In the genomic region with DNA sequence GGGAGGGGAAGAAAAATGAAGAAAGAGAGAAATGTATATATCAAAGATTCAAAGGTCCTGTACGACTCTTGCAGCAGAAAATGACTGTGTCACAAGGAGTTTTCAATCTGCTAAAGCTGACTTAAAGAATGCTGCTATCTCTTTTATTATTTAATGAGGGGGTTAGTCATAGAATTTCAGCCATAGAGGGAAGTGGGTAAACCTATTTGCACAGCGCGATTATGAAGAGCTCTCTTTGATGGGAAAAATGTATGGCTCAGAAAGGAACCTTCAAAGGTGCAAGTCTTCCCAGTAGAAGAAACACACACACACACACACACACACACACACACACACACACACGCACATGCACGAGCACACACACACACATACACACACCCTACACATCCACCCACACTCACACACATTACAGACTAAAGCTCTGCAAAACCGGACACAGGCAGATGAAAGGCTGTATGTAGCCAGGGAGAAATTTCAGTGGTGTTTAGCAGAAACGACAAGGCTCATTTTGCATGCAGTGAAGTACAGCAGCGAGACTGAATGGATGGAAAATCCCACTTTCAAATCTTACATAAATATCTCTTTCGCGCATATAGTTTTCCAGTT, we compare ENCODE assay signal across 10 mouse cellular contexts. TPM values are rescaled to one million over a fixed set of nuclear protein-coding genes. Genes with fewer than 3 reads are reported as not detected.
DNase-seq lines count a peak whose midpoint lies in the region; ATAC-seq and TF ChIP-seq lines count a peak whose summit lies in the region.
"Had no signal": no experiment of that assay in that cellular context is flagged by ENCODE, and none has a peak within 500 bp of the region (broad histone marks: within the 10 kb centered on the region; RNA-seq: fewer than 3 reads in every experiment).

No protein-coding gene starts in this region.

- no peaks in the 10 kb centered on the region for H3K9me3 ChIP-seq in heart, embryonic 14.5 days (ENCODE audit: control insufficient read depth, low read length)
- H3K9me3 ChIP-seq in forebrain, embryonic 14.5 days (replicated peaks; ENCODE audit: control insufficient read depth, low read length) = no peaks in the 10 kb centered on the region
- H3K9me3 ChIP-seq in midbrain, embryonic 10.5 days (replicated peaks) = no peaks in the 10 kb centered on the region

- H3K4me3 ChIP-seq in heart, embryonic 14.5 days (ENCODE audit: control insufficient read depth in 1 of 2, insufficient read depth in 1 of 2, low read depth in 1 of 2, low read length in 2 of 2) = 0 out of 4 replicates have a peak overlapping the region, but pooled peaks of 1 of the 2 experiments have one; percentile 56
- peak overlapping the region; percentile 80 for H3K4me3 ChIP-seq in cortical plate, adult 2 months (ENCODE audit: insufficient read depth, low read length)
- H3K4me3 ChIP-seq in forebrain, embryonic 14.5 days (ENCODE audit: low read depth, low read length) = peak overlapping the region; percentile 66
- H3K4me3 ChIP-seq in midbrain, embryonic 10.5 days = peak overlapping the region; percentile 76

- peaks cover 0 to 5% of the 10 kb centered on the region in 2 experiments; a peak in 2 of 4 replicates for H3K4me1 ChIP-seq in heart, embryonic 14.5 days (ENCODE audit: control insufficient read depth in 2 of 2, insufficient read depth in 2 of 2, low read length in 2 of 2)
- no peaks in the 10 kb centered on the region for H3K4me1 ChIP-seq in cortical plate, adult 2 months (ENCODE audit: control insufficient read depth, insufficient read depth, low read length)
- peaks cover 11% of the 10 kb centered on the region for H3K4me1 ChIP-seq in forebrain, embryonic 14.5 days (ENCODE audit: control insufficient read depth, insufficient read depth, low read length)
- peaks cover 48% of the 10 kb centered on the region for H3K4me1 ChIP-seq in midbrain, embryonic 10.5 days

- H3K9ac ChIP-seq in heart, embryonic 14.5 days (ENCODE audit: low read length) = no peak overlapping the region
- peak overlapping the region; percentile 72 for H3K9ac ChIP-seq in forebrain, embryonic 14.5 days (ENCODE audit: low read length)

- no peak for TF ChIP-seq CTCF in cortical plate, adult 2 months (IDR thresholded peaks at IDR 0.05; ENCODE audit: extremely low read depth, insufficient read depth, low read length)

- DNase-seq in heart, adult 8-10 months (ENCODE audit: low spot score) = no peak
- no peak for DNase-seq in forebrain, embryonic 14.5 days (ENCODE audit: low spot score)
- peak; percentile 14 for DNase-seq in midbrain, embryonic 10.5 days (ENCODE audit: low spot score)
- no peak for DNase-seq in urinary bladder, postnatal 4 days (ENCODE audit: low spot score in 2 of 2)
- DNase-seq in cerebellum, adult 9-10 months = no peak
- DNase-seq: thymus, adult 18-20 months had no signal

- no peak for TF ChIP-seq POLR2A in cortical plate, adult 2 months (IDR thresholded peaks at IDR 0.05; ENCODE audit: extremely low read depth, insufficient read depth, low read length)

- no peak for ATAC-seq in heart, embryonic 14.5 days (ENCODE audit: insufficient number of reproducible peaks, insufficient read depth, low FRiP score, low read depth)
- peak; percentile 10; the same call in 1 of the 2 replicates for ATAC-seq in forebrain, embryonic 14.5 days
- ATAC-seq in erythroid progenitor cell, adult 5-6 weeks (replicated peaks; ENCODE audit: low FRiP score, poor library complexity, severe bottlenecking) = no peak

- peaks cover 48% of the 10 kb centered on the region for H3K27me3 ChIP-seq in heart, embryonic 14.5 days (ENCODE audit: control insufficient read depth, insufficient read depth, low read length)
- H3K27me3 ChIP-seq in forebrain, embryonic 14.5 days (replicated peaks; ENCODE audit: control insufficient read depth, insufficient read depth, low read length) = 0 out of 2 replicates have a peak, but pooled peaks cover 2% of the 10 kb centered on the region
- peaks cover 60% of the 10 kb centered on the region for H3K27me3 ChIP-seq in midbrain, embryonic 10.5 days (ENCODE audit: low read depth, poor library complexity, severe bottlenecking)

- no peaks in the 10 kb centered on the region for H3K36me3 ChIP-seq in heart, embryonic 14.5 days (ENCODE audit: control insufficient read depth, insufficient read depth, low read length)
- H3K36me3 ChIP-seq in forebrain, embryonic 14.5 days (ENCODE audit: control insufficient read depth, insufficient read depth, low read length) = no peaks in the 10 kb centered on the region
- no peaks in the 10 kb centered on the region for H3K36me3 ChIP-seq in midbrain, embryonic 10.5 days

- no peak overlapping the region for H3K27ac ChIP-seq in heart, embryonic 14.5 days (replicated peaks in 1 of 2; ENCODE audit: control insufficient read depth in 1 of 2, insufficient read depth in 1 of 2, low read depth in 2 of 2, low read length in 2 of 2)
- 0 out of 2 replicates have a peak overlapping the region, but pooled peaks have one; percentile 1 for H3K27ac ChIP-seq in cortical plate, adult 2 months (ENCODE audit: insufficient read depth, low read length)
- peak overlapping the region; percentile 24; the same call in 1 of the 2 replicates for H3K27ac ChIP-seq in forebrain, embryonic 14.5 days (ENCODE audit: low read depth, low read length)
- peak overlapping the region; percentile 85; the same call in 1 of the 2 replicates for H3K27ac ChIP-seq in midbrain, embryonic 10.5 days (replicated peaks)

- H3K4me2 ChIP-seq in heart, embryonic 14.5 days (ENCODE audit: low read length) = peak overlapping the region; percentile 97
- peak overlapping the region; percentile 96 for H3K4me2 ChIP-seq in forebrain, embryonic 14.5 days (ENCODE audit: low read length)

- 48% methylated on average over 10 of the region's 10 CpGs for WGBS in heart, embryonic 14.5 days
- 18% methylated on average over 10 of the region's 10 CpGs for WGBS in forebrain, embryonic 14.5 days
- 30% methylated on average over 10 of the region's 10 CpGs for WGBS in midbrain, embryonic 10.5 days

RNA-seq across cellular contexts. Expression of a gene that starts 2.3 kb away (rescaled TPM):
- polyA plus RNA-seq in heart, embryonic 14.5 days (2014; fragmentation: Nextera tagmentation; extraction: Ambion mirVana) = 0.84 and 1.1 TPM in 2 replicates
- 1 to 10 TPM in 2 of 4 experiments, under 1 TPM in 2; 0.34 to 1.3 (median 0.72) TPM for total RNA-seq in heart, adult 8-10 months (2022)
- 21.7 and 22.9 TPM in 2 replicates for polyA plus RNA-seq in cortical plate, adult 2 months (2012; rRNA removed)
- polyA plus RNA-seq in forebrain, embryonic 14.5 days (2014; fragmentation: Nextera tagmentation; extraction: Ambion mirVana) = 26.6 and 44.3 TPM in 2 replicates
- polyA plus RNA-seq in midbrain, embryonic 10.5 days (2016; fragmentation: Nextera tagmentation; extraction: Ambion mirVana) = 8.7 and 12.9 TPM in 2 replicates
- not detected in 2 replicates for total RNA-seq in erythroid progenitor cell, adult 5-6 weeks (2015; ENCODE audit: low replicate concordance)
- not detected in 2 replicates for total RNA-seq in erythroid progenitor cell, adult 5-6 weeks (2017; ENCODE audit: low replicate concordance)
- total RNA-seq: megakaryocyte-erythroid progenitor cell, adult 5-6 weeks had no signal

Comparison
In these comparisons a context has a peak if more than half of its experiments do, and no peak if none do; other contexts are left out.
1. H3K27ac ChIP-seq: peak in cortical plate, adult 2 months (single experiment), forebrain, embryonic 14.5 days (single experiment) and midbrain, embryonic 10.5 days (single experiment); none in heart, embryonic 14.5 days (0 of 2).